Mouse (Mus musculus): ENCODE results near the gene Neurog2. TPM values are rescaled to one million over a fixed set of nuclear protein-coding genes. Genes with fewer than 3 reads are reported as not detected.

Neurog2 gene
- total and polyA plus RNA-seq, 3 experiments: not detected

DNA sequence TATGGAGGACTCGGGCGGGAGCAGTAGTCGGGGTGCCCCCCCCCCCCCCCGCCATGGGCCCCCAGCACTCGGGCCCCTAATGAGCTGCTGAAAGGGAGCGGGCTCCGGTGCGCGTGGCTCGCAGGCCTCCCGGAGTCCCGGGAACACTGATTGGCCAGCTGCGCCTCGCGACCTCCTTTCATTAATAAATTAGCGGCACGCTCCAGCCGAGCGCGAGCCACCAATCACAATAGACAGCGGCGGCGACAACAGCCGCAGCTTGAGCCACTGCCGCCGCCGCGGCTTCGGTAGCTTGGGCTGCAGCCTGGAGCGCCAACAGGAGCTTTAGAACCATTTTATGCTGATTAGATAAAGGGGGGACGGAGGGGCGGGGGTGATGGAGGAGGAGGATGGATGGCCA, 404 bp upstream of the Neurog2 start:
- no peak for TF ChIP-seq MEF2A (IDR thresholded peaks at IDR 0.05; ENCODE audit: borderline replicate concordance, low read depth, low read length)
- no peak for TF ChIP-seq SMC3 (IDR thresholded peaks at IDR 0.05; ENCODE audit: low read depth, low read length)
- TF ChIP-seq PAX5 (IDR thresholded peaks at IDR 0.05; ENCODE audit: low read length): no peak
- no peak for TF ChIP-seq MYC (IDR thresholded peaks at IDR 0.05; ENCODE audit: low read depth, low read length)
- TF ChIP-seq ELF1 (IDR thresholded peaks at IDR 0.05; ENCODE audit: low read depth, low read length): no peak
- TF ChIP-seq ZC3H11A (IDR thresholded peaks at IDR 0.05; ENCODE audit: low read depth, low read length): no peak
- no peak for TF ChIP-seq ZNF384 (IDR thresholded peaks at IDR 0.05; ENCODE audit: low read depth, low read length)
- TF ChIP-seq MXI1 (IDR thresholded peaks at IDR 0.05; ENCODE audit: low read depth, low read length): no peak
- peaks cover 13% of the 10 kb centered on the region for H3K9me3 ChIP-seq (replicated peaks; ENCODE audit: low read length)
- DNase-seq (ENCODE audit: extremely low read depth): no peak
- H3K79me2 ChIP-seq (replicated peaks; ENCODE audit: control insufficient read depth, extremely low read depth, insufficient read depth, poor library complexity, severe bottlenecking): no peaks in the 10 kb centered on the region
- no peak overlapping the region for H3K4me3 ChIP-seq (replicated peaks in 1 of 3; ENCODE audit: low read depth in 2 of 3, low read length in 2 of 3, poor library complexity in 1 of 3)
- no peaks in the 10 kb centered on the region for H3K36me3 ChIP-seq (replicated peaks in 1 of 2; ENCODE audit: control insufficient read depth in 1 of 2, insufficient read depth in 1 of 2, low read length in 1 of 2)
- H3K9ac ChIP-seq (ENCODE audit: insufficient read depth, low read depth): no peak overlapping the region
- no peaks in the 10 kb centered on the region for H3K27me3 ChIP-seq (replicated peaks)
- H3K4me1 ChIP-seq (ENCODE audit: control insufficient read depth in 1 of 2, insufficient read depth in 2 of 2): no peaks in the 10 kb centered on the region
- in situ Hi-C loops (cut with MboI; ENCODE audit: low pct_ligation_motif_present, low pct_unique_long_range_greater_than_20kb, low sequenced_read_pairs): loop anchor here (25.0 kb wide), 1 partner anchor 105 kb away; no protein-coding TSS in a partner anchor
- H3K27ac ChIP-seq (ENCODE audit: insufficient read depth, low read depth): no peak overlapping the region
- dilution Hi-C loops (cut with MboI; ENCODE audit: extremely low pct_ligation_motif_present, extremely low pct_unique_long_range_greater_than_20kb, low sequenced_read_pairs): no loop called here
- no peak overlapping the region for H3K4me2 ChIP-seq (ENCODE audit: insufficient read depth, low read depth, poor library complexity, severe bottlenecking)

DNA sequence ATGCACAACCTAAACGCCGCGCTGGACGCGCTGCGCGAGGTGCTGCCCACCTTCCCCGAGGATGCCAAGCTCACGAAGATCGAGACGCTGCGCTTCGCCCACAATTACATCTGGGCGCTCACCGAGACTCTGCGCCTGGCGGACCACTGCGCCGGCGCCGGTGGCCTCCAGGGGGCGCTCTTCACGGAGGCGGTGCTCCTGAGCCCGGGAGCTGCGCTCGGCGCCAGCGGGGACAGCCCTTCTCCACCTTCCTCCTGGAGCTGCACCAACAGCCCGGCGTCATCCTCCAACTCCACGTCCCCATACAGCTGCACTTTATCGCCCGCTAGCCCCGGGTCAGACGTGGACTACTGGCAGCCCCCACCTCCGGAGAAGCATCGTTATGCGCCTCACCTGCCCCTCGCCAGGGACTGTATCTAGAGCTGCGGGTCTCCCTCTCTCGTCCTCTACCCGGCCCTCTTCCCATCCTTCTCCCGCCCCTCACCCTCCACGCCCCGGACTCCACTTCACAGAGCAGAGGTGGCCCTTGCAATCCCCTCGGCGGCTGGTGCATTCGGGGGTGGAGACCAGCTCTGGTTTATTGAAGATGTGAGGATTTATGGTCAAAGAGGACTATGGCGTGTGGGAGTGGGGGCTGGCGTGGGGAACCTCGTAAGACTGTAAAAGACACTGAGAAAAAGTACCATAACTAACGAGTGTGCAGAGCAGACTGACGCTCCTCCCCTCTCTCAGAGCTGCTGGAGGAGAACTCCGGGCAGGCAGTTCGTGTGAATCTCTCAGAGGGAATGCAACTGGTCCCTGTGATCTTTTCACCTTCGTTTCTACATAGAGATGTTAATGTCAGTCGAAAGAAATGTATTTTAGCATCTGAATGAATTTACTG, 1.4 kb downstream of the Neurog2 start:
- Histone ChIP-seq H3K27me3 (replicated peaks) (no peaks in the 10 kb centered on the region), H3K4me1 (ENCODE audit: control insufficient read depth in 1 of 2, insufficient read depth in 2 of 2) (no peaks in the 10 kb centered on the region), H3K4me3 (replicated peaks in 1 of 3; ENCODE audit: low read depth in 2 of 3, low read length in 2 of 3, poor library complexity in 1 of 3) (no peak overlapping the region), H3K79me2 (replicated peaks; ENCODE audit: control insufficient read depth, extremely low read depth, insufficient read depth, poor library complexity, severe bottlenecking) (no peaks in the 10 kb centered on the region), H3K4me2 (ENCODE audit: insufficient read depth, low read depth, poor library complexity, severe bottlenecking) (no peak overlapping the region), H3K9me3 (replicated peaks; ENCODE audit: low read length) (peaks cover 13% of the 10 kb centered on the region), H3K9ac (ENCODE audit: insufficient read depth, low read depth) (no peak overlapping the region), H3K27ac (ENCODE audit: insufficient read depth, low read depth) (no peak overlapping the region), H3K36me3 (replicated peaks in 1 of 2; ENCODE audit: control insufficient read depth in 1 of 2, insufficient read depth in 1 of 2, low read length in 1 of 2) (no peaks in the 10 kb centered on the region)
- in situ Hi-C loops (cut with MboI; ENCODE audit: low pct_ligation_motif_present, low pct_unique_long_range_greater_than_20kb, low sequenced_read_pairs): loop anchor here (25.0 kb wide), 1 partner anchor 103 kb away; no protein-coding TSS in a partner anchor
- dilution Hi-C loops (cut with MboI; ENCODE audit: extremely low pct_ligation_motif_present, extremely low pct_unique_long_range_greater_than_20kb, low sequenced_read_pairs): no loop called here
- no peak for DNase-seq (ENCODE audit: extremely low read depth)
- TF ChIP-seq EP300 (IDR thresholded peaks at IDR 0.05; ENCODE audit: low read length) (no peak), TCF12 (IDR thresholded peaks at IDR 0.05; ENCODE audit: low read depth, low read length) (no peak), CHD1 (IDR thresholded peaks at IDR 0.05; ENCODE audit: low read depth, low read length) (no peak), SIN3A (IDR thresholded peaks at IDR 0.05; ENCODE audit: low read length) (no peak), MAZ (IDR thresholded peaks at IDR 0.05; ENCODE audit: low read depth, low read length) (no peak), ZNF384 (IDR thresholded peaks at IDR 0.05; ENCODE audit: low read depth, low read length) (no peak), MAX (IDR thresholded peaks at IDR 0.05; ENCODE audit: low read length) (no peak), ZC3H11A (IDR thresholded peaks at IDR 0.05; ENCODE audit: low read depth, low read length) (no peak), USF1 (IDR thresholded peaks at IDR 0.05; ENCODE audit: low read depth, low read length) (no peak), ZMIZ1 (IDR thresholded peaks at IDR 0.05; ENCODE audit: low read depth, low read length) (no peak), MEF2A (IDR thresholded peaks at IDR 0.05; ENCODE audit: borderline replicate concordance, low read depth, low read length) (no peak), NRF1 (IDR thresholded peaks at IDR 0.05; ENCODE audit: low read depth, low read length) (no peak), ETS1 (conservative IDR thresholded peaks at IDR 0.05; ENCODE audit: low read depth, low read length) (no peak), UBTF (IDR thresholded peaks at IDR 0.05; ENCODE audit: low read depth, low read length) (no peak), CHD2 (IDR thresholded peaks at IDR 0.05; ENCODE audit: low read length) (no peak), IRF4 (IDR thresholded peaks at IDR 0.05; ENCODE audit: low read depth, low read length) (no peak), SMC3 (IDR thresholded peaks at IDR 0.05; ENCODE audit: low read depth, low read length) (no peak), E2F4 (IDR thresholded peaks at IDR 0.05; ENCODE audit: insufficient replicate concordance, low read depth, low read length) (no peak), JUND (conservative IDR thresholded peaks at IDR 0.05; ENCODE audit: low read depth, low read length) (no peak)

All from CH12.LX (cell line).